Mouse (Mus musculus) T-cell, adult 2 months (primary cell): ENCODE measurements at regions not wholly inside any gene's neighbourhood (a gene's known extent, or its start where the extent isn't known, plus 50 kb on each side); places are given as distances from the start of the nearest gene placed in this dataset.

Experiments
- DNase-seq: peaks from one replicate; pipeline ENCODE4 v3.0.0; 2022; ENCODE audit warnings: low spot score

DNA sequence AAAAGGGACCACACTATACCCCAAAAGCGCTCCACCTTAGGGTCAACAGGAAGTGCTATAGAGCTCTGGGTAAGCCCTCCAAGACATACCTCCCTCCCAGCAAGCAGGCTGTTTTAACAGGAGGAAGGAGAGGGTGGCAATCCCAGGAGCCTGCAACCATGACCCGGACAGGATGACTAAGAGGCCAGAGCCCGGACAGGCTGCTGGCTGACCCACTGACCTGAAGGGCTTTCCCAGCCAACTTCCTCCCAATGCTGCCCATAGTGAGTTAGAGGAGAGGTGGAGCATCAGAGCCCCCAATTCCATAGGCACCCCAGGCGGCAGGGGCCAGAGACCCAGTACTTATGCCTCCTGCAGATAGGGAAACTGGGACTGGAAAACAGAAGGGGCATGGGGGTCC is 136.3 kb downstream of the Utp6 start:
- DNase-seq, result no peak

DNA sequence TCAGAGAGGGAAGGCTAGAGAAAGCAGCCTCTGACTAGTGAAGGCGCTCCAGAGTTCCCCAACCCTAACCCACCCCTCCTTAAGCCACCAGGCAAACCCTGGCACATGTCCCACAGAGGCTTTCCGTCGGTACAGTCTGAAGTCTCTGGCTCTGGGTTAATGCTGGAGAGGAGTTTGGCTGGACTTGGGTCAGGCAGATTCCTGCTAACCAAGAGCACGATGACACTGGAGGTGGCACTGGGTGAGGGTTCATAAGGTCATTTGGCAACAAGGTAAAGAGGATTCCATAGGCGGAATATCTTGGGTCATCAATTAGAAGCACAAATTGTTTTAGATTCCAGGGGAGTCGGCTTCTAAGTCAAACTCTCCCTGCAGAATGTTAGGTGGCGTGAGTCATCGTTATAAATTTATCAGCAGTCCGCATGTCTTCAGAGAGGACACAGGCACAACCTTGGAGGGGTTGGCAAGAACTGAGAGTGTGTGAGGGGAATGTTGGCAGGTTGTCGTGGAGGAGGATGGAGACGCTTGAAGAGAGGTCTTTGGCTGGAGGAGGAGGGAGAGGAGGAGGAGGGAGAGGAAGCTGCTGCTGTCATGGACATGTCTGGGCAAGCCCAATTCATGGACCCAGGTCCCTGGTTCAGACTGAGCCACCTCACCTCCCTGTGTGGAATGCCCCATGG is 138.4 kb downstream of the Utp6 start:
- no peak for DNase-seq

DNA sequence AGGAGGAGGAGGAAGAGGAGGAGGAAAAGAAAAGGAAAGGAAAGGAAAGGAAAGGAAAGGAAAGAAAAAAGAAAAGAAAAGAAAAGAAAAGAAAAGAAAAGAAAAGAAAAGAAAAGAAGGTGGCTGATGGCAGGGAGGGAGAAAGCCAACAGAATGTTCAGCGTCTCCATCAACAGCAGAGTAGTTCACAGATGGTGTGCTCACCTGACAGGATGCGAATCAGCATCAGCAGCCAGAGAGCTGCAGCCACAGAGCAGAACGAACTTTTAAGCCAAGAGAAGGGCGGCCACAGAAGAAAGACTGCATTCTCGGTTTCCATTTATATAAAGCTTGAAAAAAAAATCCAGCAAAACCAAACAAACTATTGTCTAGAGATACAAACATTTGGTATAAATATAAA is 140.2 kb downstream of the Utp6 start:
- DNase-seq, result no peak

DNA sequence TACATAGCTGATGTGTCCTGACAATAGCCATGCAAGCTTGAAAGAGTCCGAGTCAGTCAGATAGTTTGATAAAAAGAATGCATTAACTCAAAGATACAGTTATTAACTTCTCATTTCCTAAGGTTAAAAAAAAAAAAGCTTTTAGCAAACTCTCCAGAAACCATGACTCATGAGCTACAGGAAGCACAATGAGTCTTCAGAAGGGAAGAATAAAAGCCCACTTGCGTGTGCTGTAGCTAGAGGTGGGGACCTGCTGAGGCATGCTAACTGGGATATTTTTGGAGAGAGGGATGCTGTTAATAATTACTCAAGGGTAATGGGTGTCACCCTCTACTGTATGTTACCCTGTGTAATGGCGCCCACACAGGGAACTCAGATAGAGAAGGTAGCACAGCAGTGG is 147.0 kb downstream of the Utp6 start:
- DNase-seq, result no peak

DNA sequence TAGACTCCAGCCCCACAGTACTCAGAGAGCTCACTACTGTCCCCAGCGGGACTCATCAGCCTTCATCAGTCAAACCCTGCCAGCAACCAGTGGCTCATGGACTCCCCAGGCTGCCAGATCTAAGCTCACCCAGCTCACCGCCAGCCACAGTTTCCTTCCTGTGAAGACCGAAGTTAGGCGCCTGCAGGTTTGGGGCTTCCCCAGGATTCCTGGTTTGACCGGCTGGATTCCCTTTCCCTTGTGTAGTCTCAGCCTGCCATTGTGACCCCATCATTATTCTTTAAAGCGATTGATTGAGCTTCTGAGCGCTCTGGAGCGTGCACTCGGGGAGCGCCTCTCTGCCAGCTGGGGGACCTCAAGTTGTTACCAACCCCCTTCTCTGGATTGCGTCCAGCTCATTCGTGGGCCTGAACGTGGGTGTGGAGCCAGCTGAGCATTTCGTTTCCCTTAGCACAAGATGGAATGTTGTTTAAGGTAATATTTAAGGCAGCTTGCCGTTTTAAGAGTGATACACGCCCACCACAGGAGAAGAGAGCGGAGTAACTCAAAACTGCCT is 155.2 kb downstream of the Utp6 start:
- DNase-seq, result peak; percentile 43

DNA sequence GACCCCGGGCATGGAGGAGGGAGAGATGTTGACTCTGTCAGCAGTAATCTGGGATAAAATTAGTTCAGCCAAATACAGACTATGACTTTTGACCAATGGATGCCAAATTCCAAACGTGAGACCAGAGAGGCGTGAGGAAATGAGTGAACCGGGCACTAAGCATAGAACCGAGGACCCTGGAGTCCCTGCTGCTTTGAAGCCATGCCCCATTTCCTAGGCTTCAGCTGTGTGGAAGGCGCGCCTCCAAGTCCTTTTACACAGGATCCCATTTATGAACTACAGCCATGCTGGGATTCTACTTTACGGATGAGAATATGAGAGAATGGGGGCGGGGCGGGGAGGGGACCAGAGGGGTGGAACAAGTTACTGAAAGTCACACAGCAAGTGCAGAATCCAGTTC is 155.8 kb downstream of the Utp6 start:
- no peak for DNase-seq

DNA sequence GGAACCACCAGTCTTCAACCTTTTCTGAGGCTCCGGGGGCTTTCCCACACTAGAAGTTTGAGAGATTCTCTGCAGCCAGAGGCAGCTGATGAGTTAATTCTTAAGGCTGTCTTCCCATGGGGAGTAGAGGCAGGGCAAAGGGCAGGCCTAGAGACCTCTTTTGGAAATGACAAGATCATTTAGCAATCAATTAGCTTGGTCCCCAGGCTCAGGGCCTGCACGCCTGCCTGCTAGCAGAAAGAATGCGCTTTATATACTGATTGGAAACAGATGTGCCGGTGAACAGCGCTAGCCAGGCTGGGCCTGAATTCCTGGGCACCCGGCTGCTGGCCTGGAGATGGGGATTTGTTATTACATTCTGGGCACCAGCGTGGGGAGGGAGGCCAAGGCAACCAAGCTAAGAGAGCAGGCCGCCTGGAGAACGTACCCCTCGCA is 156.2 kb downstream of the Utp6 start:
- DNase-seq, result no peak

DNA sequence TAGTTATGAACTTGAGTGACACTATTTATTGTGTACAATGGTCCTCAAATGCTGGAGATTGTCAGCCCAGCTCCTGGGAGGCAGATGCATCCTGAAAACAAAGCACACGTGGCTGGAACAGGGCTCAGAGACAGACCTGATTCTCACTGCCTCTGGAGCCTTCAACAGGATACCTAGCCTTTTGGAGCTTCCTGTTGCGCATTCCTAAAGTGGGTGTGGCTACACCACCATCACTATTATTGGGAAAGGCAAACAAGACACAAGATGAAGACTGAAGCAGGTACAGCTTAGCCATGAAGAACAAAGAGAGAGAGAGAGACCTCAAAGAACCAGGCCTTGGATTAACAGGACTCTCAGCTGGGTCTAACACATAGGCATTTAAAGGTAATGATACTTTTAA is 158.2 kb downstream of the Utp6 start:
- DNase-seq, result no peak

DNA sequence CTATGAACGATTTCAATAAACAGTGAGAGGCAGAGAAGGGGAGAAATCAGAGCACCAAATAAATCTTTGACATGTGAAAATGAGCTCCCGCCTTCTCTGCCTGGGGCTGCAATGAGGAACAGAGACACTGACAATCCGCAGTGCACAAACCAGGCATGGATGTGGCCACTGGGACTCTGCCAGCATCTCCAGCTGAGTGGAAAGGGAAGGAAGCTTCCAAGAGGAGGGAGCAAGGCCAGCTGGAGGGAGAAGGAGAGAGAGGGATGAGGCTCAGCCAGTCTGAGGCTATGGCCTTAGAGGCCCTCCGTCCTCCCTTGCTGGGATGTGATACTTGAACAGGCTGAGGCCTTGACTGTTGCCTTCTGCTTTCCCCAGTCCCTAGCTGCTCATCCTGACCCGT is 159.2 kb downstream of the Utp6 start:
- DNase-seq, result no peak

DNA sequence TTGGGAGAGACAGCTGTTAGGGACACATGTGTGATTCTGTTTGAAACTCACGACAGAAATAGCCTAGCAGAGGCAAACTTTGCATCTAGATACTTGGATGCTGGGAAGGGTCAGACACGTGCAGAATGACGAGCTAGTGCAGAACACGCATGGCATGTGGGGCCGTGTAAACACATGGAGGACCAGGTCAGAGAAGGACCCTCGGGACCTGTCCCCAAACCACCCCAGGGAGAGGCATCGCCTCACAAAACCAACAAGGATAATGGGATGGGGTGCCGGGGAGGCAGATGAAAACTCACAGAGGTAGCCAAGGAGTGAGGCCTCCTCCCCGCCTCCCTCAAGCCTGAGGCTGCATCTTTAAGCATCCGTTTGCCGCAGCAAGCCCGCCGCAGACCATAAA is 159.6 kb downstream of the Utp6 start:
- no peak for DNase-seq

DNA sequence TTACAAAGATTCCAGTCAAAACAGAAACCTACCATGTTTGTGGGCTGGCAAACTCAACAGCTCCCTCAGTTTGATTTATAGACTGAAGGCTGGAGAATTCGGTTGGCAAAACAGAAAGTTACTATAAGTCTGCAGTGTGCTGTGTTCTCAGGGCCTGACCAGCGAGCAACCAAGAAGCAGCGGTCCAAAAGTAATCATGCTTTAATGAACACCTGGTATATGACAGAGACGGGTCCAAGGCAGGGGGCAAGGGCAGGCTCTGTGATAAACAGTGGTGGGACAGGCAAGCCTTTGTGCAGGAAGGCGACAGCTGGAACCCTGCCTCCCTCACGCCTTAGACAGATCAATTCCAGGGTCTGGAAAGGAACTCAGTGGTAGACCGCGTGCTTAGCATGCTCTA is 161.9 kb downstream of the Utp6 start:
- no peak for DNase-seq

DNA sequence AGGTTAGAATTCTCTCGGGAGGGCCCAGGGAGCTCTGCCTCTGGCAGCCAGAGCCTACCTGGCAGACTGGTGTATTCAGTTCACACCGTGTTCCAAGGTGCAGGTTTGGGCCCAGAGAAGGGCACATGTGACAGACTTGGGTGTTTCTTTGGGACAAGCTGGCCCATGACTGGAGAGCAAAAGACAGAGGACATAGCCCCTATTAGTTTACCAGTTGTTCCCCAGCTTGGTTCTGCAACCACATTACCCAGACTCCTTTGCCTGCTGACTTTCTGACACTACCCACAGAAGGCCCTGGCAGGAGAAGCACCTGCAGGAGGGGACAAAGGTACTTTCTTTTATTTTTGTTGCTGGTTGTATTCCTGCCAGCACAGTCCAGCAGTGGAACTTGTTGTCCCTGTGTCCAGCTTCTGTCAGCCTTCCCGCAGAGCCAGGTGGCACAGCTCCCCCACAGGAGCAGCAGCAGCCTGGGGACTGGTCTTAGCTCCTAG is 173.9 kb downstream of the Utp6 start:
- no peak for DNase-seq

DNA sequence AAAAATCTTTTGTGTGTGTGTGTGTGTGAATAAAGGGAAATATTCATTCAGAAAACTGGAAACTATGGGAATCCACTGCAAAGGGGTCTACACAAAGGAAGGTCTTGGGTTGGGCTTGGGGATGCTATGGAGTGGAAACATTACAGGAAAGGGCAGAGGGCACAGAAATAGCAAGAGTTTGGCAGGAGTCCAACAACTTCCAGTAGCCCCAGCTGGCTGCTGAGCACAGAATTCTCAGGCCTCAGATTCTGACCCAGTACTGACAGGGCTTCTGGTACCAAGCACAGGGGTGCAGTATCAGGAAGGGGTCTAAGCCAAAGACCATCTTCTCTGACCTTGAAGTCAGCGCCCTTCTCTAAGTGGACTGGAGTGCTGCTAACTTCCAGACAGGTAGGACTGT is 174.4 kb downstream of the Utp6 start:
- no peak for DNase-seq

DNA sequence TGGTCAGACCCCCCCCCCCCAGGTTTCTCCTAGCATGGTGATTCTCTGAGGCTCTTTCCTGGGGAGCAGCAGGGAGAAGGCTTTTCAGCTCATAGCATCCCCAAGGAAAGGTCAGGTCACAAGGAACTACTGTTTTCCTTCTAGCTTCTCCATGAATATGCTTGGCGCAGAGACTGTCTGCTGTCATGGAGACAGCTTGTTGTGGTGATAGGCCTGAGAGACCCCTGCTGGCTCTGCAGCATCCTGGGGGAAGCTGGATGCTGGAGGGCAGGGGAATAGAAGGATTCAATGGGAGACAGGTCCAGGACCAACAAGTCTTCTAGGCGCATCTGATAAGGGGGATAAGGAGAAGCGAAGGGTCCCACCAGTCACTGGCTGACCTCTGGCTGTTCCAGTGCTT is 178.1 kb downstream of the Utp6 start:
- no peak for DNase-seq

DNA sequence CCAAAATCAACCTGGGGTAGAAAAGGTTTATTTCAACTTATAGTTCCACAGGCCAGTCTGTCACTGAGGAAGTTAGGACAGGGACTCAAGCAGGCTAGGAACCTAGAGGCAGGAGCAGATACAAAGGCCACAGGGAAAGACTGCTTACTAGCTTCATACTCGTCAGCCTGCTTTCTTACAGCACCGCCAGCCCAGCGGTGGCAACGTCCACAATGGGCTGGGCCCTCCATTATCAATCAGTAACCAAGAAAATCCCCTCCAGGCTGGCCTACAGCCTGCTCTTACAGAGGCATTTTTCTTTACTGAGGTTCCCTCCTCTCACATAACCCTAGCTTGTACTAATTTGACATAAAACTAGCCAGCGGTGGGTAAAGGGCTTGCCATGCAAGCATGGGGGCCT is 180.2 kb downstream of the Utp6 start:
- DNase-seq, result no peak

DNA sequence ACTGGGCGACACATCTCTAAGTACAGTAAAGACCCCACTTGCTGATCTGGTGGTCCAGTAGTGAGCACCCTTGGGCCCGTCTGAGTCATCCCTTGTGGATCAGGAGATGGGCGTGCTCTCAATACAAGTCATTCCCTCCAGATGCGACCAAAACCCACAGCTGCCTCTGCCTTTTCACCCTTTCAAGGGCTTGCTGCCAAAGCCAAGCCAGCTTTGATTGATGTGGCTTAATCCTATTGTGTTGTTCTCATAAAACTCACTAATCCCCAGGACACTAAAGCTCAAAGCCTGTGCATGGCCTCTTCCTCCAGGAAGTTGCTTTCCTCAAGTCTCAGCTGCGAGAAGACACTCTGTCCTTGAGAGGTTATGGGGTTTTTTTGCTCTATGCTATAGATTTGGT is 182.4 kb downstream of the Utp6 start:
- DNase-seq, result no peak

DNA sequence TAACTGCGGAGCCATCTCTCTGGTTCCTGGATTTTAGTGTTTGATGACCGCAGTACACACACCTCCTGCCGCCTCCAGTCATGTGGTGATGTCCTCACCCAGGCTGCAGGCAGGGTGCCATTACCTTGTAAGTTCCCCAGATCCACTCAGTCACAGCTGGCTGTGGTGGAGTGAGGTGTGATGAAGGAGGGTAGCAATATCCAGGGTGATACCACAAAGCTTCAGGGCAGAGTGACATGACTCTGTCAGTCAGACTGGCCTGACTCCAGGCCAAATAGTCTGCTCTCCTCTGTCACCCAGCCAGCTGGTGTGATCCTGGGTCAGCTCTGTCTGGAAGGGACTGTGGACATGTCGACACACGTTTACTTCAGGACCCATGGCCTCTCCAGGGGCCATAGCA is 183.7 kb downstream of the Utp6 start:
- no peak for DNase-seq

DNA sequence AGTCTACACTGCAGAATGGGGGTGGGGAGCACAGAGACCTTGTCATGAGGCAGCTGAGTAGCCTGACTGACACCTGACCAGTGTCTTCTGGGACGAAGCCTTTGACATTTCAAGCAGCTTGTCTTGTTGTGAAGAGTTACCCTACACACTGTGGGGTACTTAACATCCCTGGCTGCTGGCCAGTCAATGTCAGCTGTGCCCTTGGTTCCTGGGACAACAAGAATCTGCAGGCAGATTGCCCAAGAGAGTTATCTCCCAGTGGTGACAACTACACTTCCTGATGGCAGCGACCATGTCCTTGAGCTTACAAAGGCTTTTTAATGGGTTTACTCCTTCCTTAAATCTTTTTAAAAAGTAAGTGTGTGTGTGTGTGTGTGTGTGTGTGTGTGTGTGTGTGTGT is 184.2 kb downstream of the Utp6 start:
- DNase-seq, result no peak

DNA sequence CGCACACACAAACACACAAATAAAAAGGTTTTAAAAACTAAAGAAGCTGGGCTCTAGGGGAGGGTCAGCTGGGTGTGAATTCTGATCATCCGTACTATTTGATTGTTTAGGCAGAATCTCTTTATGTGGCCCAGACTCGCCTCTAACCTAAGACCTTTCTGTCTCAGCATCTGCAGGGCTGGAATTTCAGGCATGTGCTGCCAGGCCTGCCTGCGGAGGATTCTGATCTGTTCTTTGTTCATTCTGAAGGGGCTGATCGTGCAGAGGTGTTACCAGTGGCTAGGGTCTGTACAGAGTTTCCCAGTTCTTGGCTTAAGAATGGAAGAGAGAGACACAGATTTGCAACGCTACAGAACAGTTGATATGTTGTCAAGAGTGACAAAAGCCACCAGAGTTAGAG is 185.6 kb downstream of the Rab11fip4 start:
- DNase-seq, result no peak

DNA sequence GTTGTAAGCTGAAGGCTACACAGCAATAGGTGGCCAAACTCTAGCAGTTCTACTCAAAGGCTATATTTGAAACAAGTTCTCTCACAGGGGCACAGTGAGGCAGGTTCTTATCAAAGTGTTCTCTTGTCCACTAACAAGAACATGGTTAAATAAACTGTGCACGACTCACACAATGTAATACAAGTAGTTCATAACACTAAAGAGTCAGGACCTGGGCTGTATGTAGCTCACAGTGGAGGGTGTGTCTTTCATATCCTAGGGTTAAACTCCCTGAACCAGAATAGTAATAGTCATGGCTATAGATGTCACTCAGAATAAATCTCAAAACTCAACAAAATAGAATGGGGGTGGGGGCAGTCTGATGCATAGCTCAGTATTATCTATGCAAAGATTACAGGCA is 182.7 kb downstream of the Rab11fip4 start:
- no peak for DNase-seq

DNA sequence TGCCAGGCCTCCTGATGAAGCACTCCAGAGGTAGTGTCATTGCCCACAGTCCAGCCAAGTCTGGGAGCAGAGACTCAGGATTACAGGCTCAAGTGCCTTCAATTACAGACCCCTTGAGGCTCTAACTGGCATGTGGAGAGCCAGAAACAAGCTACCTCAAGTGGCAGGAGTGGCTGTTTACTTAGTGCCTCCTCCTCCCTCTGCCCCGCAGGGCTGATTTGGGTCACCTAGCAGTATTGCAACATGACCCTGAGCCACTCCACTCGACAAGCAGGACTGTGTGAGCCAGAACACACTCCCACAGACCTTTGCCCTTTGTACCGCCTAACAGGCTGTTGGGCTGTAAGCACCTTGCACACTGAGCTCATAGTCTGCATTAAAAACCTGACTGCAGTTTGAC is 180.4 kb downstream of the Rab11fip4 start:
- DNase-seq, result no peak

DNA sequence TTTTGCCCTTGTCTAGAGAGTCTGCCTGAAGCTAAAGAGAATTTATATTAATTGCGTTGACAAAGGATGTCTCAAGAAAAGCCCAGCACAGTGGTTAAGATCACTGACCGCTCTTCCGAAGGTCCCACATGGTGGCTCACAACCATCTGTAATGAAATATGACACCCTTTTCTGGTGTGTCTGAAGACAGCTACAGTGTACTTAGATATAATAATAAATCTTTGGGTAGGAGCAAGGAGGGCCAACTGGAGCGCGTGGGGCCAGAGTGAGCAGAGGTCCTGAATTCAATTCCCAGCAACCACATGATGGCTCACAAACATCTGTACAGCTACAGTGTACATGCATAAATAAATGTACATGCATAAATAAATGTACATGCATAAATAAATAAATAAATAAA is 176.1 kb downstream of the Rab11fip4 start:
- DNase-seq, result no peak

DNA sequence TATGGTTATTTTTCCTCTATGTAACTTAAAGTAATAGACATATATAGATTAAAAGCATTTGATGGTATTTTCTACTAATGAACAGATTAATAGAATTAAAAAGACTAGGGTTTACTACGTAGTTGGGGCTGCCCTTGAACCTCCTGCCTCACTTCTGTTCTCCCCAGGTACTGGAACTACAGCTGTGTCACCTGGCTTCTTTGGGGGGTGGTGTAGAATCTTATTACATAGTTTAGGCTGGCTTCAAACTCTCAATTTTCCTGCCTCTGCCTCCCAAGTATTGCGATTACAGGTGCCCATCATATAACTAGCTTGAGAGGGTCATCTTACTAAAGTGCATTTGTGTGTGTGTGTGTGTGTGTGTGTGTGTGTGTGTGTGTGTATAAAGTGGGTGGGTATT is 175.0 kb downstream of the Rab11fip4 start:
- DNase-seq, result no peak

DNA sequence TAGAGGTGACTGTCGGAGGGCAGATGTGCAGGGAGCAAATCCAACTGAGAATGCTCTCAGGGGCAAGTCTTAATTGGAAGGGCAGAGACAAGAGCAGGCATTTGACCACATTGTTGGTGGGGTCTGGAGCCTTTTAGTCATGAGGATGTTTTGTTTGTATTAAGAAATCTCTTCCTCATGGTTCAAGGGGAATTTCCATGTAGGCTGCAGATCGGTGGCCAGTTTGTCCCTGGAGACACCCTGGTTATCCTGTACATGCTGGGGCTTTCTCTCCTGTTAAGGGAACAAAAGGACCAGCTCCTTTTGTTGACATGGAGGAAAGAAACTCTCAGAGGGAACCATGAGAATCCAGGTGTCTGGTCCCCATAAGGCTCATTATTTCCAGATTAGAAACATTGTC is 174.4 kb downstream of the Rab11fip4 start:
- DNase-seq, result no peak
